Mouse (Mus musculus) kidney, embryonic 16.5 days (tissue): Measurements from ENCODE around the gene Atp2b2. TPM values are rescaled to one million over a fixed set of nuclear protein-coding genes. Genes with fewer than 3 reads are reported as not detected.

Source experiments
- ATAC-seq: fragments of 200-750 bp; cut with Nextera tagmentation; 2 replicates; pipeline ENCODE4 v1.8.0; 2017; ENCODE audit warnings: moderate TSS enrichment; ENCODE audit not compliant: low FRiP score, low TSS enrichment
- H3K27ac ChIP-seq: fragments of 300-500 bp; sonication (generic); 2 replicates; pipeline ENCODE4 v1.5.1; 2014; ENCODE audit warnings: low read length
- H3K27me3 ChIP-seq: fragments of 300-500 bp; sonication (generic); 2 replicates; pipeline ENCODE4 v1.6.1; 2014; ENCODE audit warnings: low read length, control low read depth, mixed read lengths; ENCODE audit not compliant: insufficient read depth
- H3K36me3 ChIP-seq: fragments of 300-500 bp; sonication (generic); 2 replicates; pipeline ENCODE4 v1.6.1; 2014; ENCODE audit warnings: low read length, control low read depth, mixed read lengths; ENCODE audit not compliant: insufficient read depth
- H3K4me1 ChIP-seq: fragments of 300-500 bp; sonication (generic); 2 replicates; pipeline ENCODE4 v1.6.1; 2014; ENCODE audit warnings: low read length, control low read depth, mixed read lengths; ENCODE audit not compliant: insufficient read depth
- H3K4me2 ChIP-seq: fragments of 300-500 bp; sonication (generic); replicated peaks from 2 replicates; pipeline ENCODE4 v1.6.1; 2014; ENCODE audit warnings: low read depth, low read length
- H3K4me3 ChIP-seq: fragments of 300-500 bp; sonication (generic); 2 replicates; pipeline ENCODE4 v1.5.1; 2014; ENCODE audit warnings: mild to moderate bottlenecking, low read length
- H3K9ac ChIP-seq: fragments of 300-500 bp; sonication (generic); replicated peaks from 2 replicates; pipeline ENCODE4 v1.6.1; 2014; ENCODE audit warnings: low read length
- H3K9me3 ChIP-seq: fragments of 300-500 bp; sonication (generic); 2 replicates; pipeline ENCODE4 v1.6.1; 2016; ENCODE audit warnings: low read length, control low read depth
- WGBS: fragments of 180-500 bp; shearing (Covaris S2); extraction: QIAGEN DNeasy Blood & Tissue Kit; methylation state at CpG from one replicate; pipeline ENCODE4 v1.1.7; 2014; 5-methylcytosine and 5-hydroxymethylcytosine counted together
- polyA plus RNA-seq: library from polyadenylated mRNA; unstranded; fragments of >200 nt; fragmentation: Nextera tagmentation; extraction: Ambion mirVana; gene quantifications from 2 replicates; pipeline ENCODE4 v1.2.1, GENCODE M21; 2015

The Atp2b2 gene
- polyA plus RNA-seq, 1 experiment from 2014 or later = 0.09 TPM

GRCm38 (mm10) chr6:113857310-113857873 is 185.0 kb downstream of the Atp2b2 start:
- Histone ChIP-seq H3K27me3 (no peaks in the 10 kb centered on the region), H3K9me3 (no peaks in the 10 kb centered on the region), H3K4me1 (no peaks in the 10 kb centered on the region), H3K4me3 (no peak overlapping the region), H3K27ac (no peak overlapping the region), H3K9ac (no peak overlapping the region), H3K36me3 (no peaks in the 10 kb centered on the region), H3K4me2 (no peak overlapping the region)
- ATAC-seq = no peak
- WGBS = 59% methylated on average over 2 of the region's 2 CpGs

DNA sequence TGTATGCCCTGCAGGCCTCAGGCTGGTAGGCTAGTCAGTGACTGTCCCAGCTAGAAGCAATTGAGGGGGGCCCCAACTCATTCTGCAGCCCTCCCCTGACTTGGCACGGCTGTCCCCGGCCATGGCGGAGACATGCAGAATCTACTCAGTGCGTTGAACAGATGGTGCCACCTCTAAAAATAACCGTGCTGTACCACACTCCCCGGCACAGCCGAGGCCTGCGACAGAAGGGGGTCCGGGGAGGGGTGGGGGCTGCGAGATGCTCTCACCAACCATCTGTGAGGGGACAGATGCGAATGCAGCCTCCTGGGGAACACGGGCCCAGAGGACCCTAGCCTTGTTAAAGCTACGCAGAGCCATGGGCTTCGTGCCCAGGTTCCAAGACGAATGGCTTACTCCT is 185.6 kb downstream of the Atp2b2 start:
- Histone ChIP-seq H3K9me3 (no peaks in the 10 kb centered on the region), H3K36me3 (no peaks in the 10 kb centered on the region), H3K4me1 (no peaks in the 10 kb centered on the region), H3K27ac (no peak overlapping the region), H3K4me3 (no peak overlapping the region), H3K27me3 (no peaks in the 10 kb centered on the region), H3K9ac (no peak overlapping the region), H3K4me2 (no peak overlapping the region)
- 85% methylated on average over 15 of the region's 15 CpGs for WGBS
- ATAC-seq = no peak

DNA sequence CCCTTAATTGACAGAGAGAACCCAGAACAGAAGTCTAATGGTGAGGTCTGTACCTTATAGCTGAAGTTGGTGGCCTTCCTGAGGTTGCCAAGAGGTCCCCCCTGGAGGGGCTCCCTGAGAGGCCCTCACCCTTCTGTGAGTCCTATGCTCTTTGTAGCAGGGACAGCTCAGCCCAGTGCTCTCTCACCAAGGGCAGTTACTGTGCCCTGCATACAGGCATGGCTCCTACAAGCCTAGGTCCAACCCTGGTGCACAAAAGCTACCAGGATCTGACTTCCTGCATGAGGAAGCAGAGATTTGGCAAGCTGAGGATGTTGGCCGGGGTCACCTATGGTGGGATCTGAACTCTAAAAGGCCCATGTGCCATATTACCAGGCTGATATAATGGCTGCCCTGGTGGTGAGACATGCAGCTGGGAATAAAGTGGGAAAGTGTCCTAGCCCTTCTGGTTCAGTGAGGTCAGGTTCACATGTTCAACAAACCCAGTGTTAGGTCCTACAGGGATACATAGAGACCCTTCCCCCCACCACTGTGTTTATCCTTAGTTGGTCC is 186.2 kb downstream of the Atp2b2 start:
- no peak overlapping the region for H3K4me2 ChIP-seq
- H3K4me3 ChIP-seq = no peak overlapping the region
- no peaks in the 10 kb centered on the region for H3K4me1 ChIP-seq
- 88% methylated on average over 1 of the region's 1 CpGs for WGBS
- no peak overlapping the region for H3K9ac ChIP-seq
- H3K36me3 ChIP-seq = no peaks in the 10 kb centered on the region
- no peak overlapping the region for H3K27ac ChIP-seq
- ATAC-seq = no peak
- no peaks in the 10 kb centered on the region for H3K27me3 ChIP-seq
- no peaks in the 10 kb centered on the region for H3K9me3 ChIP-seq

GRCm38 (mm10) chr6:113855581-113855980 is 186.8 kb downstream of the Atp2b2 start:
- Histone ChIP-seq H3K9me3 (no peaks in the 10 kb centered on the region), H3K4me3 (no peak overlapping the region), H3K36me3 (no peaks in the 10 kb centered on the region), H3K4me1 (no peaks in the 10 kb centered on the region), H3K27me3 (no peaks in the 10 kb centered on the region), H3K9ac (no peak overlapping the region), H3K27ac (no peak overlapping the region), H3K4me2 (no peak overlapping the region)
- no peak for ATAC-seq

GRCm38 (mm10) chr6:113852318-113852717 is 190.1 kb downstream of the Atp2b2 start:
- no peaks in the 10 kb centered on the region for H3K4me1 ChIP-seq
- 4% methylated on average over 3 of the region's 3 CpGs for WGBS
- no peaks in the 10 kb centered on the region for H3K27me3 ChIP-seq
- ATAC-seq = peak; percentile 85
- H3K36me3 ChIP-seq = no peaks in the 10 kb centered on the region
- no peak overlapping the region for H3K27ac ChIP-seq
- no peak overlapping the region for H3K9ac ChIP-seq
- no peaks in the 10 kb centered on the region for H3K9me3 ChIP-seq
- H3K4me3 ChIP-seq = no peak overlapping the region
- no peak overlapping the region for H3K4me2 ChIP-seq

GRCm38 (mm10) chr6:113849819-113850218 is 192.6 kb downstream of the Atp2b2 start:
- Histone ChIP-seq H3K27me3 (no peaks in the 10 kb centered on the region), H3K36me3 (no peaks in the 10 kb centered on the region), H3K4me2 (no peak overlapping the region), H3K27ac (no peak overlapping the region), H3K9me3 (no peaks in the 10 kb centered on the region), H3K4me1 (no peaks in the 10 kb centered on the region), H3K4me3 (no peak overlapping the region), H3K9ac (no peak overlapping the region)
- 93% methylated on average over 3 of the region's 3 CpGs for WGBS
- no peak for ATAC-seq

DNA sequence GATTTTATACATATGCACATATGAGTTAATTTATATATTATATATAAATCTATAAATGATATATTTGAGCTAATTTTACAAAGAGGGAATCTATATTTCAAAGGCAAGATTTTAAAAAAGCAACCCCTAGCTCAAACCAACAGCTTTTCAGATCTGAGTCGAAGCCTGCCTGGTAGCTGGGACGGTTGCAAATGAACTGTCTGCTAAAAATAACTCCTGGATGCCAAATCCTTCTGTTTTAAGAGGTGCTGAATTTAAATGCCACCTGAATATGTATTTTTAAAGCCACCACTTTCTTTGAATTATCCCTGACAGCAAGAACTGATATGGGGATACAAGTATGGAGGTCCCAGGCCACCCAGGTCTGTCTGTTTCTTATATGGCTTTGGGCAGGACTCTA is 193.8 kb downstream of the Atp2b2 start:
- no peak overlapping the region for H3K4me2 ChIP-seq
- no peaks in the 10 kb centered on the region for H3K27me3 ChIP-seq
- H3K9me3 ChIP-seq = no peaks in the 10 kb centered on the region
- ATAC-seq = no peak
- no peak overlapping the region for H3K27ac ChIP-seq
- no peak overlapping the region for H3K9ac ChIP-seq
- H3K4me1 ChIP-seq = no peaks in the 10 kb centered on the region
- no peak overlapping the region for H3K4me3 ChIP-seq
- 67% methylated on average over 2 of the region's 2 CpGs for WGBS
- H3K36me3 ChIP-seq = no peaks in the 10 kb centered on the region

DNA sequence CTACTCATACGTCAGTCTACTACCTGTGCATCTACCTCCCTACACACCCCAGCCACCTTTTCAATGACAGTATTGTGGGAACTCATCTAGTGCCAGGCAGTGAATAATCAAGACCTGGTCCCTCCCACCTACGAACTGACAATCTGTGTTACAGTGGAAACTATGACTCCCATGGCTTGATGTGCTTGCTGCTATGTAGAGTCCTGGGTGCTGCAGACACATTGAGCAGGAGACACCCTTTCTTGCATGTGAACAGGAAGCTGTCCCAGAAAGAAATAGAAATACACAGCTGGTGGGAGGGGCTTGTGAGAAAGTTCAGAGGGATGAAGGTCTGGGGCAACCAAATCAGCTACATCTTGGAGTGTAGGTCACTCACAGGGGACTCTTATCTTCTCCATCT is 195.3 kb downstream of the Atp2b2 start:
- H3K4me2 ChIP-seq = no peak overlapping the region
- no peak overlapping the region for H3K9ac ChIP-seq
- H3K4me1 ChIP-seq = no peaks in the 10 kb centered on the region
- no peaks in the 10 kb centered on the region for H3K27me3 ChIP-seq
- H3K9me3 ChIP-seq = no peaks in the 10 kb centered on the region
- no peak for ATAC-seq
- no peak overlapping the region for H3K4me3 ChIP-seq
- 81% methylated on average over 2 of the region's 2 CpGs for WGBS
- H3K27ac ChIP-seq = no peak overlapping the region
- no peaks in the 10 kb centered on the region for H3K36me3 ChIP-seq

DNA sequence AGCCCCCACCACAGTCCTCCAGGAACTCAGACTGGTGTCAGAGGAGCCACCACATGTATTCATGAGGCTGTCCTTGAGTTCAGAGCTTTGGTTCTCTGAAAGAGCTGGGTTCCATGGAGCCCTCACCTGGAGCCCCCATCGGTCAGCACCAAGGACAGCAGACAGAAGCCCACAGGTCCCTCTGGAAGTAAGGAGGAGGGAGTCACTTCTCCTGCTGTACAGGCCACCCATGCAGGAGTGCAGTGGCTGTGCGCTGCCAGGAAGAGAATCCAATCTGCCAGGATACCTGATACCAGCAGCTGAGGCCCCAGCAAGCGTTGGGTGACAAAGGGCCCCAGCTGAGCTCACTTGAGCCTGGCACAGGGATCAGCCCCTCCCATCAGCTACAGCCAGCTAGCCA is 199.2 kb downstream of the Atp2b2 start:
- WGBS = 10% methylated on average over 3 of the region's 3 CpGs
- H3K4me1 ChIP-seq = no peaks in the 10 kb centered on the region
- no peaks in the 10 kb centered on the region for H3K36me3 ChIP-seq
- no peak overlapping the region for H3K27ac ChIP-seq
- H3K9ac ChIP-seq = no peak overlapping the region
- H3K4me2 ChIP-seq = no peak overlapping the region
- H3K9me3 ChIP-seq = no peaks in the 10 kb centered on the region
- no peak overlapping the region for H3K4me3 ChIP-seq
- no peaks in the 10 kb centered on the region for H3K27me3 ChIP-seq
- peak; percentile 59 for ATAC-seq

DNA sequence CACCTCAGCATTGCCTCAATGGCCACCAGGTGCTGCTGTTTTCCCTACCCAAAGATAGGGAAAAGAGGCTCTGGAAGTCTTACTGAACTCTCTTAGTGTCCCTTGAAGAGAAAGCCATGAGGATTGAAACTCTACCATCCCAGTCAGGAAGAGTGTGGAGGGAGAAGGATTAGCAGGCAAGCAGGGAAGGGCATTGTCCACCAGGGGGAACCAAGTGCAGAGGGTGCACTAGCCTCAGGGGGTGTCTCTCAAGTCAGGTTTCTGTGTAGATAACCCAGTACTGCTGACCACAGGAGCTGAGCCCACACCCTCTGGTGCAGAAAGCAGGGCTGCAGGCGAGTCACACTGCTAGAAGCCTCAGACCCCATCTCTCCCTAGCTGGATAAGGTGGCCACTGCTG is 203.9 kb downstream of the Atp2b2 start:
- H3K27ac ChIP-seq = no peak overlapping the region
- H3K4me2 ChIP-seq = no peak overlapping the region
- 43% methylated on average over 1 of the region's 1 CpGs for WGBS
- H3K27me3 ChIP-seq = no peaks in the 10 kb centered on the region
- no peaks in the 10 kb centered on the region for H3K9me3 ChIP-seq
- H3K4me1 ChIP-seq = no peaks in the 10 kb centered on the region
- no peak overlapping the region for H3K4me3 ChIP-seq
- ATAC-seq = no peak
- no peaks in the 10 kb centered on the region for H3K36me3 ChIP-seq
- no peak overlapping the region for H3K9ac ChIP-seq
